In genomic region chr6:101062186-101062585, GRCm38 (mm10) we compare ENCODE assay signal across 22 mouse cellular contexts.
DNase-seq lines count a peak whose midpoint lies in the region; ATAC-seq lines count a peak whose summit lies in the region.
"Had no signal": no experiment of that assay in that cellular context is flagged by ENCODE, and none has a peak within 500 bp of the region (broad histone marks: within the 10 kb centered on the region; RNA-seq: fewer than 3 reads in every experiment).

No protein-coding gene starts in this region.

- ATAC-seq in activated CD4-positive, CD25-positive, alpha-beta regulatory T cell, adult 4 months = no peak
- ATAC-seq: forebrain, embryonic 13.5 days; forebrain, embryonic 16.5 days; hindbrain, embryonic 16.5 days; intestine, embryonic 15.5 days had no signal

- intact Hi-C loops in left cerebral cortex, postnatal 4 days (cut with DNase I) = no loop called here

- DNase-seq in left cerebral cortex, postnatal 4 days = peak; percentile 28
- no peak for DNase-seq in left cerebral cortex, adult 9 months (ENCODE audit: low spot score in 2 of 2)
- peak; percentile 60 for DNase-seq in adrenal gland, postnatal 10 days
- DNase-seq in adrenal gland, postnatal 36 days = peak; percentile 56 to 59
- DNase-seq in testis, postnatal 14 days (ENCODE audit: low spot score) = peak; percentile 8
- DNase-seq in Muller cell, postnatal 12 days (ENCODE audit: inconsistent ontology term) = no peak
- no peak for DNase-seq in embryo, embryonic 11 days
- DNase-seq: B cell, adult 2 months; cerebellum, adult 11-12 months; cerebellum, adult 8-10 months; cerebellum, postnatal 36 days; gastrocnemius, adult 2 months; gastrocnemius, postnatal 25 days; heart, adult 18-20 months; heart, postnatal 10 days; heart, postnatal 36 days; kidney, adult 11 months had no signal

Comparison
In these comparisons a context has a peak if more than half of its experiments do, and no peak if none do; other contexts are left out.
1. DNase-seq: peak in left cerebral cortex, postnatal 4 days (single experiment), adrenal gland, postnatal 10 days (single experiment), adrenal gland, postnatal 36 days (2 of 2) and testis, postnatal 14 days (single experiment); none in left cerebral cortex, adult 9 months (0 of 2), Muller cell, postnatal 12 days (single experiment) and embryo, embryonic 11 days (single experiment).